Mouse (Mus musculus) forebrain, embryonic 14.5 days (tissue): Measurements from ENCODE around the gene Runx1. TPM values are rescaled to one million over a fixed set of nuclear protein-coding genes. Genes with fewer than 3 reads are reported as not detected.

Experiments used
- ATAC-seq: fragments of 200-750 bp; cut with Nextera tagmentation; 2 replicates; pipeline ENCODE4 v1.8.0; 2017; ENCODE audit warnings: mild to moderate bottlenecking, moderate library complexity
- DNase-seq: peaks from one replicate; pipeline ENCODE4 v3.0.0-alpha.2; 2015; ENCODE audit warnings: low spot score
- H3K27ac ChIP-seq: fragments of 300-500 bp; sonication (generic); 2 replicates; pipeline ENCODE4 v1.5.1; 2014; ENCODE audit warnings: low read depth, mild to moderate bottlenecking, control low read depth, low read length, moderate library complexity
- H3K27me3 ChIP-seq: fragments of 300-500 bp; sonication (generic); replicated peaks from 2 replicates; pipeline ENCODE4 v1.6.1; 2014; ENCODE audit warnings: low read length, control low read depth, mixed read lengths; ENCODE audit not compliant: control insufficient read depth, insufficient read depth
- H3K36me3 ChIP-seq: fragments of 300-500 bp; sonication (generic); 2 replicates; pipeline ENCODE4 v1.6.1; 2014; ENCODE audit warnings: low read length, control low read depth; ENCODE audit not compliant: control insufficient read depth, insufficient read depth
- H3K4me1 ChIP-seq: fragments of 300-500 bp; sonication (generic); 2 replicates; pipeline ENCODE4 v1.6.1; 2014; ENCODE audit warnings: antibody characterized with exemption, low read length, control low read depth; ENCODE audit not compliant: control insufficient read depth, insufficient read depth
- H3K4me2 ChIP-seq: fragments of 300-500 bp; sonication (generic); 2 replicates; pipeline ENCODE4 v1.6.1; 2014; ENCODE audit warnings: mild to moderate bottlenecking, control low read depth, low read length
- H3K4me3 ChIP-seq: fragments of 300-500 bp; sonication (generic); 2 replicates; pipeline ENCODE4 v1.5.1; 2014; ENCODE audit warnings: low read depth, low read length, control low read depth
- H3K9ac ChIP-seq: fragments of 300-500 bp; sonication (generic); 2 replicates; pipeline ENCODE4 v1.6.1; 2014; ENCODE audit warnings: mild to moderate bottlenecking, low read length, control low read depth, moderate library complexity
- H3K9me3 ChIP-seq: fragments of 300-500 bp; sonication (generic); replicated peaks from 2 replicates; pipeline ENCODE4 v1.6.1; 2016; ENCODE audit warnings: low read length, control low read depth, mixed read lengths; ENCODE audit not compliant: control insufficient read depth
- WGBS: fragments of 180-500 bp; shearing (Covaris S2); extraction: QIAGEN DNeasy Blood & Tissue Kit; methylation state at CpG from one replicate; pipeline ENCODE4 v1.1.7; 2014; 5-methylcytosine and 5-hydroxymethylcytosine counted together
- polyA plus RNA-seq: library from polyadenylated mRNA; unstranded; fragments of >200 nt; fragmentation: Nextera tagmentation; extraction: Ambion mirVana; gene quantifications from 2 replicates; pipeline ENCODE4 v1.2.1, GENCODE M21; 2014

Gene Runx1
- polyA plus RNA-seq, 1 experiment from 2014 or later, result 0.39 TPM

DNA sequence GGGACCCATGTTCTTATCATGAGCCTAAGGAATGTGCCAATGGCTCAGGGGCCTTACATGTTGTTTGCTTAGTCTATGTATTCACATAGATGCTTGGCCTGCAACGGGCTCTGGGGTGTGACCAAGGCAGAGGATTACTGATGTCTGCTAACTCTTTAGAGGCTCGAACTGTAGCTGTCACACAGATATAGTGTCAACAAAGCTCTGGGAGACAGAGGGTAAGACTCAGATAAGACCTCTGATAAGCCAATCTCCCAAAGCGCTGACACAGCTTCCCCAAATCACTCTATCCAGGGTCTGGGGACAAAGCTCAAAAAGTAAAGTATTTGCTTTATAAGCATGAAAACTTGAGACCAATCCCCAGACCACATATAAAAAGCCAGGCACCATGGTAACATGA lies 13.5 kb downstream of the Runx1 start:
- no peaks in the 10 kb centered on the region for H3K9me3 ChIP-seq
- no peak overlapping the region for H3K27ac ChIP-seq
- WGBS, result 90% methylated on average over 3 of the region's 3 CpGs
- H3K4me2 ChIP-seq, result no peak overlapping the region
- no peak for ATAC-seq
- no peaks in the 10 kb centered on the region for H3K27me3 ChIP-seq
- no peaks in the 10 kb centered on the region for H3K4me1 ChIP-seq
- no peak overlapping the region for H3K9ac ChIP-seq
- no peak overlapping the region for H3K4me3 ChIP-seq
- H3K36me3 ChIP-seq, result no peaks in the 10 kb centered on the region
- DNase-seq, result no peak

DNA sequence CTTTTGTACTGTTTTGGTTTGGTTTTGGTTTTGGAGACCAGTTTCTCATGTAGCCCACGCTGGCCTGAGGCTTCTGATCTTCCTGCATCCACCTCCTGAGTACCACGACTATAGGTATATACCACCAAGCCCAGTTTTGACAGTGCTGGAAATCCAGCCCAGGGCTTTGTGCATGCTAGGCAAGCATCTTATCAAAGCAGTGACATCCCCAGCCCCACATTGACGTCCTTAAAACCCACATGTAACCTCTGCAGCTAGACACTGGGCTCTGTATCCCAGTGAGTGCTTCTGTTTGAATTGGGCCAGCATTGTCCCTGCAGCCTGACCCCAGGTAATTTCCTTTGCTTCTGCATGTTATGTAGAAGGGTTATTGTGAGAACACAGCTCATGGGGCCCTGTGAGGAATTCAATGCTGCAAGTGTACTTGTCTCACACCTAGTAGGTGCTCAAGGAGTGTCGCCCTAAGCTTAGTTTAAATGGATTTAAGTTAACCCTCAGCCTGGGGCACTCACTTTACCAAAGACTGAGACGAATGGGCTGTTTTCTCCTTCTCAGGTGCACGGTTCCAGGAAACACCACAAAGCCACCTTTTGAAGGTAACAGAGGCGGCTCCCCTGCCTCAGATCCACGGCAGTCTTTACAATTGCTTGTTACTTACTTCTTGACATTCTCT lies 15.2 kb downstream of the Runx1 start:
- WGBS, result 82% methylated on average over 8 of the region's 8 CpGs
- no peak for DNase-seq

DNA sequence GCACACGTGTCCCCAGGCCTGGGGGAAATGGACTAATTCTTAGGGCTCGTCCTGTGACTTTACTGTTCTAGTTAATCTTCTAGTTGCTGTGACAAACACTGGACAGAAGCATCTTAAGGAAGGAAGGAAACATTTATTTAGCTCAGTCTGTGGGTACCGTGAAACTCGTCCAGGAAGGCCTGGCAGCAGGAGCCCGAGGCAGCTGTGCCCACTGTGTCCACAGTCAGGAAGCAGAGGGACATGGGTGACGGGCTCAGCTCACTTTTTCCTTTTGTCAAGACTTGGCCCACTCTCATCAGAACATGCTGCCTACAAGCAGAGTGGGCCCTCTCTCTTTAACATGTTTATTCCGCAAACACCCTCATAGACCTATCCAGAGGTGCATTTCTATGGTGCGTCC lies 18.2 kb downstream of the Runx1 start:
- Histone ChIP-seq H3K36me3 (no peaks in the 10 kb centered on the region), H3K9me3 (no peaks in the 10 kb centered on the region), H3K9ac (no peak overlapping the region), H3K4me3 (no peak overlapping the region), H3K27ac (no peak overlapping the region), H3K27me3 (no peaks in the 10 kb centered on the region), H3K4me2 (no peak overlapping the region), H3K4me1 (no peaks in the 10 kb centered on the region)
- DNase-seq (no peak), ATAC-seq (no peak)
- WGBS, result 87% methylated on average over 8 of the region's 8 CpGs

More for the DNA sequence above, 15.2 kb downstream of the Runx1 start:
- no peaks in the 10 kb centered on the region for H3K4me1 ChIP-seq
- ATAC-seq, result no peak
- no peak overlapping the region for H3K27ac ChIP-seq
- no peaks in the 10 kb centered on the region for H3K36me3 ChIP-seq
- no peaks in the 10 kb centered on the region for H3K27me3 ChIP-seq
- H3K4me2 ChIP-seq, result no peak overlapping the region
- no peak overlapping the region for H3K9ac ChIP-seq
- no peaks in the 10 kb centered on the region for H3K9me3 ChIP-seq
- H3K4me3 ChIP-seq, result no peak overlapping the region

- H3K4me3 ChIP-seq, result no peak overlapping the region
- no peak overlapping the region for H3K4me2 ChIP-seq
- DNase-seq (no peak), ATAC-seq (no peak)
- 91% methylated on average over 7 of the region's 7 CpGs for WGBS
- H3K27ac ChIP-seq, result no peak overlapping the region
- H3K9ac ChIP-seq, result no peak overlapping the region
- no peaks in the 10 kb centered on the region for H3K9me3 ChIP-seq
- H3K27me3 ChIP-seq, result no peaks in the 10 kb centered on the region
- H3K4me1 ChIP-seq, result no peaks in the 10 kb centered on the region
- no peaks in the 10 kb centered on the region for H3K36me3 ChIP-seq
Measured at GRCm38 (mm10) chr16:92803076-92803580, 22.8 kb downstream of the Runx1 start.

DNA sequence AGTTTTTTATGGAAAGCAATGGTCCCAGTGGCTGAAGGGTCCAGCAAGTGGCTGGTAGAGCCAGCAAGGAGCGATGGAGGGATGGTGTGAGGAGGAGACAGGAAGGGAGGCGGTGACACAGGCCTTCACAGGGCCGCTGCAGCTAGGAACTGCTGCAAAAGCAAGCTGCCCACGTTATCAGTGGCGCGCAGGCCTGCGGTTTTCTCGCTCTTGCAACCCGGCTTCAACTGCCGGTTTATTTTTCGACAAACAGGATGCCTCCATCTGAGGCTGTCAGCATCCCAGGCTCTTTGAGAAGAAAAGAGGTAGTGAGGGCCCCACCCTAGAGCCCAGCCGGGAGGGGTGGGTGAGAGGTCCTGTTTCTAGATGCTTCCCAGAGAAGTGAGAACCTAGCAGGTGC lies 24.4 kb downstream of the Runx1 start:
- H3K4me3 ChIP-seq, result no peak overlapping the region
- no peaks in the 10 kb centered on the region for H3K27me3 ChIP-seq
- no peak for DNase-seq
- H3K27ac ChIP-seq, result no peak overlapping the region
- H3K36me3 ChIP-seq, result no peaks in the 10 kb centered on the region
- no peak overlapping the region for H3K9ac ChIP-seq
- no peaks in the 10 kb centered on the region for H3K4me1 ChIP-seq
- WGBS, result 80% methylated on average over 12 of the region's 12 CpGs
- no peak for ATAC-seq
- no peak overlapping the region for H3K4me2 ChIP-seq
- no peaks in the 10 kb centered on the region for H3K9me3 ChIP-seq

- Histone ChIP-seq H3K4me2 (no peak overlapping the region), H3K27me3 (no peaks in the 10 kb centered on the region), H3K4me1 (no peaks in the 10 kb centered on the region), H3K4me3 (no peak overlapping the region), H3K9ac (no peak overlapping the region), H3K9me3 (no peaks in the 10 kb centered on the region), H3K36me3 (no peaks in the 10 kb centered on the region), H3K27ac (no peak overlapping the region)
- DNase-seq (no peak), ATAC-seq (no peak)
- WGBS, result 91% methylated on average over 5 of the region's 5 CpGs
Measured at GRCm38 (mm10) chr16:92800845-92801244, 25.1 kb downstream of the Runx1 start.

DNA sequence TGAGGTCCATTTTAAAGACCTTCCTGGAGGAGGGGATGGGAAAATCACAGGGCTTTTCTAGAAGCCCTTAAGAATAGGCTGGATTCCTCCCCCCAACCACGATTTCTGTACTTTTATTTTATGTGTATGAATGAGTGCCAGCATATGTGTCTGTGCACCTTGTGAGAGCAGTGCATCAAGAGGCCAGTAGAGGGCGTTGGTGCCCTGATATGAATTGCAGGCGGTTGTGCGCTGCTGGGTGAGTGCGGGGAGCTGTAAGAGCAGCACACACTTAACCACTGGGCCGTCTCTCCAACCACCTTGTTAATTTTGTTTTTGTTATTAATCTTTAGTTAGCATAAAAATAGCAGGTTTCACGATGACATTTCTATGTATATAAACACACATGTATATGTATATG lies 26.0 kb downstream of the Runx1 start:
- H3K4me2 ChIP-seq, result no peak overlapping the region
- no peak overlapping the region for H3K27ac ChIP-seq
- no peaks in the 10 kb centered on the region for H3K9me3 ChIP-seq
- no peaks in the 10 kb centered on the region for H3K36me3 ChIP-seq
- no peak overlapping the region for H3K4me3 ChIP-seq
- no peak overlapping the region for H3K9ac ChIP-seq
- no peak for ATAC-seq
- no peaks in the 10 kb centered on the region for H3K27me3 ChIP-seq
- no peaks in the 10 kb centered on the region for H3K4me1 ChIP-seq
- 91% methylated on average over 7 of the region's 7 CpGs for WGBS
- DNase-seq, result no peak

DNA sequence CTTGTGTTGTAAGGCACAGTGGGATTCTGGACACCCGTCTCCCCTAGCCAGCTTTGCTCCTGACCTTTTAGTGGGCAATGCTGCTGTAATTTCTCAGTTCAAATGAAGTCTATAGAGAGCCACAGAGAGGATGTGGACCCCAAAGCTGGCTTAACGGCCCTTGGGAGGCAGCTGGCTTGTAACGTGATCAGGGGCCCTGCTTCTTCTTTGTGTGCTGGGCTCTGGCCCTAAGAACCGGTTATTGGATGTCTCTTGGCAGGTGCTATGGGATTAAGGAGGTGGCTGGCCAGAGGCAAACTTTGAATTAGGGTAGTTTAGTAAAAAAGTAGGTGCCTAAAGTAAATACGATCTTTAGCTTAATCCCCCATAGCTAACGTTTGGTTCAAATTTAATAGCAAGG lies 31.8 kb downstream of the Runx1 start:
- Histone ChIP-seq H3K4me1 (no peaks in the 10 kb centered on the region), H3K36me3 (no peaks in the 10 kb centered on the region), H3K4me2 (no peak overlapping the region), H3K9me3 (no peaks in the 10 kb centered on the region), H3K4me3 (no peak overlapping the region), H3K27ac (no peak overlapping the region), H3K9ac (no peak overlapping the region), H3K27me3 (no peaks in the 10 kb centered on the region)
- ATAC-seq (no peak), DNase-seq (no peak)
- WGBS, result 21% methylated on average over 6 of the region's 6 CpGs

DNA sequence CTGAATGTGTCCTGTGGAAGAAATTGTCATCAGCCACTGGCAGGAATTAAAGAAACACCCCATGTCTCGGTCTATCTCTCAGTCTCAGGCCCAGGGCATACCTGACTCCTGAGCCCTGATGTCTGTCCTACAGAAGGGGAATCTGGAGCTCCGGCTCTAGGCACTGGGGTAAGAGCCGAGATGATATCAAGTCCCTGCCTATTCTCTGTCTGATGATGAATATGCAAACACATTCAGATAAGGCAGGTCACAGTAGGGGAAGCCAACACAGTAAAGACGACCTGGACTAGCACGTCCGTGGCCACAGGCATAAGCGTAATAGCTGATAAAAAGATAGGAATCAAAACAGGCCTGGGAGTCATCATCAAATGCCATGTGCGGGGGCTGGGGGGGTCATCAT lies 32.2 kb downstream of the Runx1 start:
- 72% methylated on average over 8 of the region's 8 CpGs for WGBS
- Histone ChIP-seq H3K9ac (no peak overlapping the region), H3K36me3 (no peaks in the 10 kb centered on the region), H3K9me3 (no peaks in the 10 kb centered on the region), H3K4me2 (no peak overlapping the region), H3K27me3 (no peaks in the 10 kb centered on the region), H3K4me3 (no peak overlapping the region), H3K4me1 (no peaks in the 10 kb centered on the region), H3K27ac (no peak overlapping the region)
- no peak for DNase-seq
- no peak for ATAC-seq
